Mouse (Mus musculus) megakaryocyte, embryonic 14.5 days (primary cell): ENCODE data around the gene Vmn1r239-ps.
"Not testable (repeated sequence)": the region's sequence is repeated elsewhere in the genome, so short reads cannot be mapped to it uniquely, and the experiment has no call there.

ENCODE experiments used
- FLI1 ChIP-seq: IDR thresholded peaks from 2 replicates; pipeline ENCODE4 v1.6.1; 2012; ENCODE audit warnings: low read length, inconsistent platforms, mixed read lengths
- GATA1 ChIP-seq: IDR thresholded peaks from 3 replicates; pipeline ENCODE4 v1.6.1; 2012; ENCODE audit warnings: mixed read lengths, low read length, inconsistent platforms, borderline replicate concordance

DNA sequence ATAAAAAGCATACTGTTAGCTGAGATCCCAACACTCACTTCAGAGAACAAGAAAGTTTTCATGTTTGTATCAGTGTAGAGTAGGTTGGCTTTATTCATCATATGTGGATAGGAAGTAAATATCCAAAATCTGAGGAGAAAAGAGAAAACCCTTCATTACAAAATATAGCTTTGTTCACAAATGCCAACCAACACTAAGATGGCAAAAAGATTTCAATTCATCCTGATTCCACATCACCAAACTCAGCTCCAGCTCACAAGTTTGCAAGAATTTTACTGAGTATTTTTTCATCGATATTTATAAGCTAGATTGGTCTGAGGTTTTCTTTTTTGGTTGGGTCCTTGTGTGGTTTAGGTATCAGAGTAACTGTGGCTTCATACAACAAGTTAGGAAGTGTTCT is at the start of gene Vmn1r239-ps:
- TF ChIP-seq GATA1, FLI1: not testable (repeated sequence)
